Mouse (Mus musculus) heart, postnatal 36 days (tissue): ENCODE measurements around the gene Bmpr1b. TPM values are rescaled to one million over a fixed set of nuclear protein-coding genes. Genes with fewer than 3 reads are reported as not detected.
"Not testable (repeated sequence)": the region's sequence is repeated elsewhere in the genome, so short reads cannot be mapped to it uniquely, and the experiment has no call there.

ENCODE experiments used
- DNase-seq, 2 experiments: peaks; one replicate each; pipeline ENCODE4 v3.0.0; 2021 to 2022
- intact Hi-C: fragments of 180-260 bp; cut with DNase I; formaldehyde crosslinking; loops from one replicate; pipeline ENCODE4 v1.15.1; 2025
- total RNA-seq, 2 experiments: library from RNA; stranded (reverse); gene quantifications; 2 replicates each; pipeline ENCODE4 v1.2.3; 2021

Gene Bmpr1b
- under 1 TPM; 0.16 to 0.22 TPM for total RNA-seq

DNA sequence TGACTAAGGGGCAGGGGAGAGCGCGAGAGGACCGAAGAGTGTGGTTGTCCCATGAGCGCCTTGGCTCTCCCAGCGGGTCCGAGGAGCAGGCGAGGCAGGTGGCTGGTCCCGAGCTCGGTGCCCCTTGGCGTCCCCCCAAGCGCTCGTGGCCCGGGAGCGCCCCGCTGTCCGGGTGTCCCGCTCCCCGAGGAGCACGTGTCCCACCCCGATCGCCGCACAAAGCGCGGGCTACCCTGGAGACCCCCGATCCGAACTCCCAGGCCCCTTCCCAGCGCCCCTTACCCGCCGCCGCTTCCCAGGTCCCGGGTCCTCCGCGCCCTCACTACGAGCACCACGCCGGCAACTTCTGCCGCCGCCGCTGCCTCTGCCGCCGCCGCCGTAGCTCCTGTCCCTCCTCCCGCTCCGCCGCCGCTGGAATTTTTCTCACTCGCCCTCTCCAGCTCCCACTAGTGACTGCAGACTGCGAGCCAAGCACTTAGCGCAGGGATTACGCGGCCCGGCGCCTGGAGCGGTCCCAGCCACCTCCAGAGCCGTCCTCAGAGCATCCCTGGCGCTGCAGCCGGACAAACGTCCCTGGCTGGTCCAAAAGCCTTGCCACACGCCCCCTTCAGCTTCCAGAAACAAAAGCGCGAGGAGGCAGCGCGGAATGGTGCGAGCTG is at the start of gene Bmpr1b:
TSS of gene Bmpr1b (minus strand) at position 563 of the 659 bp plus-strand sequence.
- intact Hi-C loops: no loop called here

GRCm38 (mm10) chr3:142212821-142213220 is 43.6 kb upstream of the Bmpr1b start:
- no peak for DNase-seq
- intact Hi-C loops: no loop called here

More for the DNA sequence above, at the start of gene Bmpr1b:
- DNase-seq: peak; percentile 51 to 52

DNA sequence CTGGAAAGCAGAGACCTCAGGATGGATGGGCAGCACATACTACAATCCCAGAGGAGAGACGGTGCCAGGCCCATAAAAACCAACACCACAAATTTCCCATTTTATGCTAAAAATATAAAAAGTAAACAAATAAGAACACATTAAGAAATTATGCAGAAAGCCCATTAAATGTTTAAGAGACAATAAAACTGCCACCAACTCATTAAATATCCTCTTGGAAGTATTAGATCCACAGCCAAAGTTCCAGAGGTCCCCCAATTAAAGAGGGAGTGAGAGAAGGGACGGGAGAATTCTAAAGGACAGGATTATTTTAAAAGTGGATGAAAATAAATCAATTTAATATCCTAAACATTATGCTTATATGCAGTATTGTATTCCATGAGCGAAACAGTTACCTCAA is 43.0 kb upstream of the Bmpr1b start:
- DNase-seq: no peak

GRCm38 (mm10) chr3:142209981-142210380 is 40.8 kb upstream of the Bmpr1b start:
- DNase-seq: no peak
- intact Hi-C loops: no loop called here

More for the DNA sequence above, 43.0 kb upstream of the Bmpr1b start:
- intact Hi-C loops: no loop called here

GRCm38 (mm10) chr3:142209057-142209456 is 39.8 kb upstream of the Bmpr1b start:
- no peak for DNase-seq
- intact Hi-C loops: no loop called here

- intact Hi-C loops: no loop called here
- DNase-seq: no peak
Observed at GRCm38 (mm10) chr3:142207488-142207887, 38.3 kb upstream of the Bmpr1b start.

- intact Hi-C loops: no loop called here
Observed at GRCm38 (mm10) chr3:142206316-142206715, 37.1 kb upstream of the Bmpr1b start.

DNA sequence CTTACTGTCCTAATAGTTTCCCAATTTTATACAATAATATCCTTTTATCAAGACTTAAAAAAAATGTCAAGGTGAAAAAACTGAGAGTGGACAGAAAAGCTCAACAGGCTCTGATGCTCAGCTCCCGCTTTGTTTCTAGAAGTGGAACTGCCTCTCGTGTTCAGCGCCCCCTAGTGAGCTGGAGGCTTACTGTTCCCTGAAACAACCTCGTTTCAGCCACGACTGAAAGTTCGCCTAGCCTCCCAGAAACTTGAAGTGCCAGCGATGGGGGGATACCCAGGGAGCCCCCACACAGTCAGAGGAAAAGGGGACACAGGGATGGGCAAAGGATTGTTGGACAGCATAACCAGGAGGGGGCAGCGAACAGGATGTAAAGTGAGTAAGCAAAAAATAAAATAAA is 26.9 kb upstream of the Bmpr1b start:
- no peak for DNase-seq
- intact Hi-C loops: no loop called here

More at GRCm38 (mm10) chr3:142206316-142206715, 37.1 kb upstream of the Bmpr1b start:
- no peak for DNase-seq

DNA sequence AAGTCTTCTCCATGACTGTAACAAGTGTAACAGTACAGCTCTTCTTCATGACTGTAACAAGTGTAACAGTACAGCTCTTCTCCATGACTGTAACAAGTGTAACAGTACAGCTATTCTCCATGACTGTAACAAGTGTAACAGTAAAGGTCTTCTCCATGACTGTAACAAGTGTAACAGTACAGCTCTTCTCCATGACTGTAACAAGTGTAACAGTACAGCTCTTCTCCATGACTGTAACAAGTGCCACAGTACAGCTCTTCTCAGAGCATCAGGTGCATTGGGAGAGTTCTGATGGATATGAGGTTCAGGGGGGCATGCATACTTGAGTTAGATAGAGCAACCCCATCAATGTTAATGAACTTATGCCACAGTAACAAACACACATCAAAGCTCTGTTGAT is 22.4 kb upstream of the Bmpr1b start:
- intact Hi-C loops, DNase-seq: not testable (repeated sequence)

GRCm38 (mm10) chr3:142186551-142186950 is 17.3 kb upstream of the Bmpr1b start:
- intact Hi-C loops: no loop called here
- no peak for DNase-seq

GRCm38 (mm10) chr3:142173996-142174395 is 4.8 kb upstream of the Bmpr1b start:
- intact Hi-C loops: no loop called here
- no peak for DNase-seq

- intact Hi-C loops: no loop called here
- no peak for DNase-seq
Observed at GRCm38 (mm10) chr3:142168251-142168862, 868 bp downstream of the Bmpr1b start.

- intact Hi-C loops: no loop called here
- no peak for DNase-seq
Observed at GRCm38 (mm10) chr3:142164981-142165380, 4.2 kb downstream of the Bmpr1b start.

GRCm38 (mm10) chr3:142163896-142164295 is 5.3 kb downstream of the Bmpr1b start:
- intact Hi-C loops: no loop called here
- DNase-seq: no peak

DNA sequence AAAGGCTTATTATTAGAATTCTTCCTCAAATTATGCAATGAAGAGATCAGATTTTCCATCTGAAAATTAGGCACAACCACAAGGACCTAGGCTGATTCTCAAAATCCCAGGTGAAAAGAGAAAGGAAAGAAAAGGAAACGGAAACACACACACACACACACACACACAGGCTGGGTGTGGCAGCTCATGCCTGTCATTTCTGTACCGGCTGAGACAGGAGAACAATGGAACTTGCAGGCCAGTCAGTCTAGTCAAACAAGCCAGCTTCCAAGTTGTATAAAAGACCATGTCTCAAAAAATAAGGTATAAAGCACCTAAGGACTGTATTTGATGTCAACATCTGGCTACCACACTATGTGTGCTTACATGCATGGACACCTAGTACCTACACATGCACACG is 7.8 kb downstream of the Bmpr1b start:
- DNase-seq: no peak
- intact Hi-C loops: no loop called here

DNA sequence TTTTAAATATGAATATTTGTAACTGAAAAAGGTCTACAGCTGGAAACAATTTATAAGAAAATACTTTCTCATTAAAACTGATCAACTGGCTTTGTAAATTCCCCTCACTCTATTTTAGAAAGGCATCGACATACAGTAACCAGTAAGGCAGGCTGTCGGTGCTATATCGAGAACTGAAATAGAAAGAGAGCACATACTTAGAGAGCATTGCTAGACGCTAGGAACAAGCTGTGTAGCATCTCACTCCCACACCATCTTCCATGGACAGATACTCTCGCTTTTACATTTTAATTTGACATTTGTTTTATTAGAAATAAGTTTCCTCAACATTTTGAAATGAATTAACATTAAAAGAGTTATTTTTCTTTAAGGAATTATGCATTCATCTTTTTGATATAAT is 17.2 kb downstream of the Bmpr1b start:
- intact Hi-C loops: no loop called here
- no peak for DNase-seq

GRCm38 (mm10) chr3:142138796-142139195 is 30.4 kb downstream of the Bmpr1b start:
- DNase-seq: no peak

DNA sequence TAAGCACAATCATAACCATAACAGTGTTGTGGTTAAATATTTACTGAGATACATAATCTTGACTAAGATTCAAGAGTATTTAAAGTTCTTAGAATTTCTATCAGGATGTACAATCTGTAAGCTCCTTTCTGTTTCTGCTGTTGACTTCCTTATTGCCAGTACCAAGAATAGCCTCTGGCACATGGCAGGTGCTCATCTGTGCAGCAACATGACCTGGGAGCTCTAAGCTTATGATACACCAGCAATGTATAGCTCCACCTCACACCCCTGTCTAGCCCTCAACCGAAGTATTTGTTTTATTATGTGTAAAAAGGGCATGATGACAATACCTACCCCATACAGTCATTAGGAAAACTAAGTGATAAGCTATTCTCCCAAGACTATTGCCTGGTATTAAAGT is 42.8 kb downstream of the Bmpr1b start:
- DNase-seq: no peak
- intact Hi-C loops: no loop called here

More at GRCm38 (mm10) chr3:142138796-142139195, 30.4 kb downstream of the Bmpr1b start:
- intact Hi-C loops: no loop called here

GRCm38 (mm10) chr3:142125556-142125955 is 43.7 kb downstream of the Bmpr1b start:
- intact Hi-C loops: no loop called here
- DNase-seq: no peak

GRCm38 (mm10) chr3:142124255-142124654 is 45.0 kb downstream of the Bmpr1b start:
- intact Hi-C loops: no loop called here
- DNase-seq: no peak

GRCm38 (mm10) chr3:142122376-142122775 is 46.8 kb downstream of the Bmpr1b start:
- intact Hi-C loops: no loop called here
- no peak for DNase-seq

DNA sequence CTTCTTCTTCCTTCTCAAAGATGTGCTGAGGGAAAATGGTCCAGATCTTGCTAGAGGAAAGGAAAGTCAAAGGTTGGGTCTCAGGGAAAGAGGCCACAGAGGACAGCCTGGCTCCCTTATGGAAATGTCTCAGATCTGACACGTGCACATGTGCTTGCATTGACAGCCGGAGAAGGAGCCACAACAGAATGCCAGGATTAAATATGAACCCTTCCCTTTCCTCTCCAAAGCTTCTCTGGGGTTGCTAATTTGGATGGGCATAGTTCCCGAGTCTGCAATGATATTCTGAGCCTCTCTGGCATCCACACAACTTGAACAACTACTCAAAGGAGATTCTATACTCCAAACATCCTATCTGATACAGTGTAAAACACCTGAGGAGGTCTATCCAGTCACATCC is 48.4 kb downstream of the Bmpr1b start:
- intact Hi-C loops: no loop called here
- no peak for DNase-seq
